Mouse (Mus musculus): ENCODE measurements at regions not wholly inside any gene's neighbourhood (a gene's known extent, or its start where the extent isn't known, plus 50 kb on each side); places are given as distances from the start of the nearest gene placed in this dataset.
A peak's percentile ranks its signal among the peaks of the same experiment; 100 is the strongest.
"Not testable (repeated sequence)": the region's sequence is repeated elsewhere in the genome, so short reads cannot be mapped to it uniquely, and the experiment has no call there.

DNA sequence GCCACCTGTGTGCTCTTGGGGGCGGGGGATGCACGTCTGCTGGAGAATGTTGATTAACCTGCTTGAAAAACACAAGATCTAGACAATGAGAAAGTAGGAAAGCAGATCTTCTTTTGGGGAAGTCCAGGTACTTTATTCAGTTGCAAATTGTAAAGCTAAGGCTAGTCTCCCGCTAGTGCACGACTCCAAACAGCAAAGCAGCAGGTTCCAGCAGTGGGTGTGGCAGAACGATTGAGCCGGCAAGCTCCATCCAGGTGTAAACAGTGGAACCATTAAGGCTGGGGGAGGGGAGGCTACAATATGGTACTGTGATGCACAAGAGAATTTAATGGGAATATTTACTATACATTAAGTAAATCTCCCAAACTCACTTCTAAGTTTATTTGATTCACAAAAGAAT is 448.6 kb upstream of the Cobl start:
- not testable (repeated sequence) for DNase-seq

DNA sequence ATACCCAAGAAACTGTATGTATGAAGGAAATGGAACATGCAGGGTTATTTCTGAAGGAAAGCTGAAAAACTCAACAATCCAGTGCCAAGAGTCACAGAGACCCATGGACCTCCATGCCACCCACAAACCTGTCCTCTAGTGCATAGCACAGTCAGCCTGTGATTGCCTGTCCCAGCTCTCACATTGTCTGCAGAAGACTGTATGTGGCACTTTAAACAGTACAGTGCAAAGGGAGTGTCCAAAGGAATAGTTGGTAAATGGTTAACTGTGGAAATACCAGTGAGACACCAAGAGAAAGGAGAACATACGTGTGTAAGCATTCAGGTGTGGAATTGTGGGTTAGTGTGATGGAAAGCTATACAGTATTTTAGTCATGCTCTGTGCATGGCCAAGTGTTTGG is 409.0 kb upstream of the Cobl start:
- no peak for DNase-seq

DNA sequence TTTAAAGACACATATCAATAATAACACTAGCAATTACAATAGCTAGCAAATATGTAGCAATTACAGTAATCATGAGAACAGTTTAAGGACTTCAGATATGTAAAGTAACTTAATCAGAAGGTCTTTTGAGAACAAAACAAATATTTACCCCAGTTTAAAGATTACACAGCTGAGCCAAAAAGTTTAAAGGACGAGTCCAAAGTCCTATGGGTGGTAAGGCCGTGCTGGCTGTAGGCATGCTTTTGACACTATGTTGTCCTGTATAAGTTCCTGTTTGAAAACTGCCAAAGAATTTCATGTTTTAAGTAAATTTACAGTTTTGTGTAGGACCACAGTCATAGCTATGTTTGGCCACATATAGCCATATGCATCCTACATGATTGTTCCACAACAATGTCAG is 408.0 kb upstream of the Cobl start:
- no peak for DNase-seq

DNA sequence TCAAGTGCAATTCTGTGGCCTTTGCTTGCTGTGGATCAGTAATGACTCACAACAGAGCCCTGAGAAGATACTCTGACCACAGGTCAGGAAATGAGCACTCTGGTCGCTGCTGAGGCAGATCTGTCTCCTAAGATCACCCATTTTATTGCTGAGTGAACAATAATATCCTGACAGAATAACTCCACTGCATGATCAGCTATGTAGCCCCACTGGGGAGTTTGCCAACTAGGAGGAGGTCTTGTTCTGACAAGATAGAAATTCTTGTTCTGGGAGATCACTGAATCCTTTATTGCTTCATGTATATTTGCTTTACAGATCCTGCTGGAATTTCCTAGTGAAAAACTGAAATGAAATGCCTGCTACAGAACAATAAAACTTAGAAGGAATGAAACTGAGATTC is 407.6 kb upstream of the Cobl start:
- no peak for DNase-seq

DNA sequence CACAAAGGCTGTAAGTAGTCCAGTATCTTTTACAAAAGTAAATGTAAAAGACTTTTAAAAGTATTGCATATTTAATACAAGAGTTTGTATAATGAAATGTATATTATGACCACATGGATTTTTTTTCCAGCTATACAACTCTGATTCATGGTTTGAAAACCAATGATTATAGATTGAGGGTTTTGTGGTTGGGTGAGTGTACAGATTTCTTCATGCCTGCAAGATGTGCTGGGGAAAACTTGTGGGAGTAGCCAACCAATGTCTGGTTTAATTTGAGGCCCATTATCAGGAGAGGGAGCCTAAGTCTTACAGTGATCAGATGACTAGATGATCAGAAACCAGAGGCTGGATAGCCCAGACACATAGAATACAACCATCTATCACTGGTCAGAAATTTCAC is 402.8 kb upstream of the Cobl start:
- DNase-seq = no peak

DNA sequence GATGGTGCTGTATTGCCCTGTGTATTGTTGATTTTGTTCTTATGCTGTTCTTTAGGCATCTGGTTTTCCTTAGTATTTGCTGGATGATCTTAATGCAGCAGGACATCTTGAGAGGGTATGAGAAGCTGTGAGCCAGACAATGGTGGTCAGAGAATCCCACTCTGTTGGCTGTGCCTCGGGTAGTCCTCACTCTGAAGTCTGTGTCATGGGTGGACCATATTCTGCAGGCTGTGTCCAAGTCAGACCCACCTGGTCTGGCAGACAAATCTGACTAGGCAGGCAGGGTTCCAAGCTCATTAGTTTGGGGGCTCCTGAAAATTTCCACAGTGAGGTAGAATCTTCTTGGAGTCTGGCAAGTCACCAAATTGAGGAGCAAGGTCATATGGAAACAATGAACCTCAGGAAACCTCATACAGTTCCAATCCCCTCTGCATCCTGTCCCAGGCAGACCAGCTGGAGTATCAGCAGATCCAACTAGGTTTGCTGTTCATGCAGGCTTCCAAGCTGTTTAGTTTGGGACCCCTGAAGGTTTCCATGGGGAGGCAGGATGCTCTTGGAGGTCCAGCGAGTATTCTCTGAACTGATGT is 400.4 kb upstream of the Cobl start:
- DNase-seq = no peak

DNA sequence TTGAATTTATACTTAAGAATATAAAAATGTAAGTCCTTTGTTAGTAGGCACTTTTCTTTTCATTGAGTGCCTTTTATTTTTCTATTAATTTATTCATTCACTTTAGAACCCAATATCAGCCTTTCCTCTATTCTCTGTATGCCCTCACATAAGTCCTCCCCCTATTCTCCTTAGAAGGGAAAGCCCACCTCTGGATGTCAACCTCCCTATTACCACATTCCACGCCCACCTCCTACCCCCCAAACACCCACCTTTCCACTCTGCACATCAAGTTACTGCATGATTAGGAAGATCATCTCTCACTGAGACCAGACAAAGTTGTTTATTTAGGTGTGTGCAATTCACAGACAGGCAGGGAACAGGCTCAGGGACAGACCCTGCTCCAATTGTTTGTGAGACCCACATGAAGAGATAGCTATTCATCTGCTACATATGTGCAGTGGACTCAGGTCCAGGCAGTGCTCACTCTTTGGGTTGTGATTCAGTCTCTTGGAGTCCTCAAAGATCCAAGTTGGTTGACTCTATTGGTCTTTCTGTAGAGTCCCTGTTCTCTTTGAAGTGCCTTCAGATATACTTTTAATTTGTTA is 394.7 kb upstream of the Cobl start:
- no peak for DNase-seq

DNA sequence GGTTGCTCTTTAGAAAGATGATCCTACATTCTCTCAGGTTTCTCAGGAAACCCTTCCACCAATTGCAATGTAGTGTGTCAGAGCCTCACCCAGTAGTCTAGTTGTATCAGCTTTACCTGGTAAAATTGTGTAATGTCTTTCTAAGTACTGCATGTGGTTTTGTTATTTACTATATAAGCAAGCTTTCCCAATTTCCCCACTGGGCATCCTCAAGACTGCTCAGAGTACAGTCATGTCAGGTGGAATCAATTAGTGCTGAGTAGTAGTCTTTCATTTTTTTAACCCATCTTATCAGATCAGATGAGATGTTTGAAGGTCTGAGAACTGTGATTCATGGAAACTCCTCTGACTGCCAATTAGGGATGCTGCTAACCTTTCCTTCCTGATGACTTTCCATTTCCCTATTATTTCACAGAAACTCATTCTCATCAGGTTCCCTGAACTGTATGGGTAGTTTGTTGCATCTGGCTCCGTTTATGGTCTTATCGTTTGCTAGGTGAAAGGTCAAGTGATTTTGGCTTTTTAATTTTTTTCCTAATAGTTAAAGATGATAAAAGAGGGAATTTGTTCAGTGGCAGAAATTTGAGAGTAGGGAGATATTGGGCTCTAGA is 393.6 kb upstream of the Cobl start:
- DNase-seq = peak; percentile 22

DNA sequence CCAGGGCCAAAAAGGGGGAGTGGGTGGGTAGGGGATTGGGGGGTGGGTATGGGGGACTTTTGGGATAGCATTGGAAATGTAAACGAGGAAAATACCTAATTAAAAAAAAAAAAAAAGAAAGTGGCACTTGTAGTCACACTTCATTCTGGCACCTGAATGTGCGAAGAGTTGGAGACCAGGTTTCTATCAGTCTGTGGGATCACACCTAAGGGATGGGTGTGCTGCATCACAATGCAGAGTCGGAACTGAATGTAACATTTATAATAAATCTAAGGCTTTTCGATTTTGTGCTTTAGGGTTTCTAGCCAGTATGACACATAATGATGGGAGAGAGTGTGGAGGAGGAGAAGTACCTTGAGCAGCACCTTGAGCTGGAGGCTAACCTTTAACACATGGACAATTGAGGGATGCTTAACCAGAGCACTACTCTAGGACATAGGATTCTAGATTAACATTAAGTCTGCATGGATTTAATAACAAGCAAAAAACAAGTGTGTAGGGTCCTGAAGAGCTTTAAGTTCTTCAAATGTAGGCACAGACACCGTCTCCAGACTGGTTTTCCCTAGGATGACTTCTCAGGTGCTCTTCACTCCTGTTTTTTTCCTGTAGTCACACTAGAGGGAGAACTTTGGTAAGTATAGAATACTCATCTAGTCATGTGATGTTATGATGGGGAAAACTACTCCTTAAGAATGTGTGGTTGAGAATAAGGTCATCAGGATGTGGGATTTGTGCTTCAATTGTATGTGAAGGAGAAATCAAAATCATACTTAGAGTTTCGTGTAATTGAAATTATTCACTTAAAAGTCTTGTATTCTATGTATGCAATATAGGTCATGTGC is 392.8 kb upstream of the Cobl start:
- no peak for DNase-seq

DNA sequence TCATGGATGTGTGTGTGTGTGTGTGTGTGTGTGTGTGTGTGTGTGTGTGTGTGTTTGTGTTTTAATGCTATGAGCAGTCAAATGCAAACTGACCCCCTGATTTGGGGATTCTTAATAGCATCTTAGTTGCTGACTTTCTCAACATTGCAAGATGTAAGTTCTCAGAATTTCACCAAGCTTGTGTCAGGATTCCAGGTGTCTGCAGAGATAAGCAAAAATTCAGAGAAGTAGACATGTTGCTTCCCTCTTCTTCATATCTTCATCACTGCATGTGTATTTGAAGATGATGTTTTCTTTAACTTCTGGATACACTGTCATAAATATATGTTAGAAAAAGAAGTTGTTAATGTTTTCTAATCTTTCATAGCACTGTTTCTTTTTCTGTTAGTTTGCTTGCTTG is 383.0 kb upstream of the Cobl start:
- DNase-seq = no peak

DNA sequence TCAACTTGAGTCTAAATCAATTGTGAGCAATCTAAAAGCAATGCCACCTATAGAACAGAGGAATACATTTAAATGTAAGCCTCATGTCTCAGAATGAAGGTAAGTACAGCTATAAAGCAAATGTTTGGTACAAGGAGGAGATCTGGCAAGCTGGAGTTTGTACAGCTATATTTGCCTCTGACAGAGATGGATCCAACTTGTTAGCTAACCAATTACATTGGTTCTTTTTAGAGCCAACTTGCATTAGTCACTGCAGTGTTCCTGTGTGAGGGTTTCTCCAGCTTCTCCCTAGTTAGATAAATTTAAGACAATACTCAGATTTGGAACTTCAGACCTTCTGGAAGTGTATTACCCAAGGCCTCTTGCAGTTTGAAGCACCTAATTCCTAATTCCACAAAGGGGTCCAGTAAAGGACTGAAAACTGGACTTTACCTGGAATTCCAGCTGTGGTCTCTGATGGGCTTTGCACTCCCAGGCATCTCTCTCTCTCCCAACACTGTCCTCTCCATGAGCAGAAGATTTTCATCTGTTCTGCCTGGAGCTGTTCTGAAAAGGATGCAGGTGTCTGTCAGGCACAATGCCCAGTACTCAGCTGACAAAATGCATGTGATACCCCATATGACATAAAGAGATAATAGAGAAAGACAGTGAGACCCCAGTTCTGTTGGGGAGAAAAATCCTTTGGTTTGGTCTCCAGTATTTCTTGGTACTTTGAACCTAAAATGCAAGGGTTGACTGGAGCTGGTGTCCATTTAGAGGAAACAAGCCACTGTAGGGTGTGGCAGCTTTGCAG is 379.1 kb upstream of the Cobl start:
- no peak for DNase-seq

DNA sequence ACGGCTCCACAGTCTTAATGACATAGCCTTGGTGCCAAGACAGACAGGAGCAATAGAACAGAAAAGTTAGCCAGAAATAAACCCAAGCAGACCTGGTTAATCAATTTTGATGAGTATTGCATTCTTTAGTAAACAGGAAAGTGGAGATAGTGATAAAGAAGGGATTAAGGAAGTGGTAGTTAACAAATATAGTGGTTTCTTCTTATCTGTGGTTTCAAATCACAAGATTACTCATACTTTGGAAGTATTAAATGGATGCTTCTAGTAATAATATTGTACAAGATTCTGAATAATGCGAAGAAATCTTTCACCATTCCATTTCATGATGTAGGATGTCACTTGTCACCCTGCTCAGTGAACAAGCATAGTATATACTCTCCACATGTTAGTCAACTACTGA is 376.6 kb upstream of the Cobl start:
- DNase-seq = no peak

DNA sequence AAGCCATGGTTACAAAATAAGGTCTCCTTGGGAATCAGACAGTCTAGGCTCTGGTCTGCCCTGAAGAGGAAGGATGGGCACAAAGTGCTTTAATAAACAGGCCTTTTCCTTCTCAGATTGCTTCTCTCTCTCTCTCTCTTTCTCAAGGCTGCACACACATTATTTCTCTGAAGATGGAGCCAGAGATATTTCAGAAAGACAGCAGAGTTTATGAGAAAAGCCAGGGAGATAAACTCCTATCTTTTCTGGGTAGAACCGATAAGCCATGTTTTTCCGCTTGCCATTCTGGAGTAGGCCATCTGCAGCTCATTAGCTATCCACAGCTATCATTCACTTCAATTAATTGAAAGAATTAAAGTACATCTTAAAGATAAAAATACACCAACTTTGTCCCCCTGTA is 373.2 kb upstream of the Cobl start:
- no peak for DNase-seq

DNA sequence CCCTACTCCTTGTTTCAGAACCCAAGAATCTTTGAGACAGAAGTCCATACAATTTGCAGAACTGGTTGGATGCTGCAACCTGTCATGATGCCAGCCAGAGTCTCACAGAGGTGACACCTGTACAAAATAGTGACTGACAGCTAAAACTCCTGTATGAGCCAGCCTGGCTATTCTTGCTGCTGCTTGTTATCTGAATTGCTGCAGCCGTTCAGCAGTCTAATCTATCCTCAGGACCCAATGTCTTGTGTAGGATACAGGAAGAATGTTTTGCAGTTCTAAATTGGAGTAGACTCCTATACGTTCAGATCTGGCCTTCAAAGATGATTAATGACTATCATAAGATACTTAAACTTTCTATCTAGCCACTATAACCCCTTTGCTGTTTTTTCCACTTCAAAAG is 372.6 kb upstream of the Cobl start:
- no peak for DNase-seq

DNA sequence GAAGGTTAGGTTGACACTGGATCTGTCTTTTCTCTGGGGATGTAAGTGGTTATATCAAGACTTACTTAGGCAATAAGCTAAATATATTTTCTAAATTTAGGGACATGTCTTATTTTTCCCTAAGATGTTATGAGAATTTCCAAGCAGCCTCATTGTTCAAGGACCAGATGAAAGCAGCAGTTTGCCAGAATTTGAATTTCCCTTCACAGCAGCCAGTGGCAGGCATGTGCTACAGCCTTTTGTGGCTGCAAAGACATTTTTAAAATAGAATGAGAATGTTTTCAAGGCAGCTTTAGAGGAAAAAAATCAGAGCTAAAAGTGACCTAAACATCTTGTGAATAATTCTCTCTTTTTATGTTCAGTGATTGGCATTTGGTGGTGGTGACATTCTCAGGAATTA is 371.6 kb upstream of the Cobl start:
- DNase-seq = no peak

DNA sequence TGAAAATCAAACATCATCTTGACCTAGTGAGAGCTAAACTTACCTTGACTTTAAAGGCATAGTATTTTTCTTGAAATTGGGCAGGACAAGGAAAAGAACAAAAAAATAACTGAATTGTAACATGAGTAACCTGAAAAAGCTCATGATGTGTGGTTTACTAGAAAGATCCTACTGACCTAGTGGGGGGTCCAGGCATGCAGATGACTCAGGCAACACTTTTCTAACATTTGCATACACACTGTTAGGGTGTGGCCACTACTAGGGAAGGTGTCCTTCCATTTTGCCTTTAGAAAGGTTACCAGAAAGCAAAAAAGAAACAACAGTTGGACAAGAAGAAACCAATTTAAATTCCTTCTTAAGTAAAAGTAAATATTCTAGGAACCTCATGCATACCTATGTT is 347.3 kb upstream of the Cobl start:
- DNase-seq = no peak

DNA sequence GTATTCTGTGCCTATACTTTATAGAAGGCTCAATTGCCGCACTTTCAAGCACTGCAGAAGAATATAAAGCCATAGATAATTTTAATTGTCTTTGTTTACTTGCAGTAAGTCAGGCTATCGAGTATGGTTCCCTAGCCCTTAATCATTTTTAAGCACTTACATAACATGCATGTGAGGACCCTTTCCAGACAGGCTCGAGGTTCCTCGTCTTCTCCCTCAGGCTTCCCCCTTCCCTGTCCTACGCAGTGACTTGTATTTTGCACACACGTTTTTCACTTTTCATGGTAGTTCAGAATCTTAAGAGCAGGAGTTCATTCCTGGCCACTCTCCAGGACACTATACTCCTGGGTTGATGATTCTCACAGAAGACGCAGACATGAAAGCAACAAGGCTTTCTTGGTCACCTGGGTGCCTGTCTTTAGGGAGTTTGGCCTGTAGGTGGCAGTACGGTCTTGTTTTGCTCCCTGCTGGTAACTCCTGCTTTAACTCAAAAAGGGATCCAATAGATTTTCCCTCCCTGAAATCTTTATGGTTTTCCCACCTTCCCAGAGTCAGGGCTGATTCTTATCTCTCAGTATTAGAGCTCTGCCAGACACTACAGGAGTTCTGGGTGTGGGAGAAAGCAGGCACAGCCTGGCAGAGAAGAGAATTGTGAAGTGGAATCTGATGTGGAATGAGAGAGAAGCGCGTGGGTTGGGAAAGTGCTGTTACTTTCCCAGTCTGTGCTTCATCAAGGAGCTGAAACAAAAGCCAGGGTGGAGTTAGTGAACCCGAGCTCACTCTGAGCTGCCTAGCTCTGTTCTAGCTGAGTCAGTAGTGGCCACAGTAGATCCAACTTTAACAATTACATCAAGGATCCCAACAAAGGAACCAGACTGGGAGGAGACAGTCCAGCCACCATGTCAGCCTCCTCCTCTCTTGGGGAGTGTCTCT is 346.5 kb upstream of the Cobl start:
- peak; percentile 74 for DNase-seq
